Mouse (Mus musculus): ENCODE measurements at regions not wholly inside any gene's neighbourhood (a gene's known extent, or its start where the extent isn't known, plus 50 kb on each side); places are given as distances from the start of the nearest gene placed in this dataset.

DNA sequence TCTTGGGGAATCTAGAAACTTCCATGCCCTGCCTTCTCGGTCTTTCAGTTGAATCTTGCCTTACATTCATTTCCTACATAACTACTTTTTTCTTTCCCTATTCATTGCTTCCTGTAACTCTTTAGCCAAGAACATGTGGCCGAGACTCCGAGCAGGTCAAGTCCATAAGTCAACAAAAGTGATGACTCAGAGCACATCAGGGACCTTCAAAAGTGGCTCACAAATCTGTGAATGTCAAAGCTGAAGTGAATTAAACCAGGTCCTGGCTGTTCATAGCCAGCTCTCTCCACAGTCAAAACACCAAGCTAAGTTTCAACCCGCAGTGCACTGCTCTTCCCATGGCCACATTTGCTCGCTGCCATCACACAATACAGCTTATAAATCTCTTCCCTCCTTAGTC lies 252.5 kb upstream of the Zfp703 start:
- no peak for TF ChIP-seq POLR2A (IDR thresholded peaks at IDR 0.05; ENCODE audit: borderline replicate concordance, insufficient read depth, low read length)
- TF ChIP-seq CTCF (IDR thresholded peaks at IDR 0.05; ENCODE audit: borderline replicate concordance, insufficient read depth, low read depth, low read length), result no peak

Data from cerebellum, adult 2 months (tissue).